Mouse (Mus musculus) right cerebral cortex, postnatal 36 days (tissue): ENCODE results near the gene Itpkc.

Experiments
- DNase-seq, 2 experiments: peaks; one replicate each; pipeline ENCODE4 v3.0.0; 2022; ENCODE audit warnings: low spot score in 2 of 2, mixed read lengths in 1 of 2

Gene Itpkc

GRCm38 (mm10) chr7:27165007-27165655 is 63.3 kb downstream of the Itpkc start:
- no peak for DNase-seq

GRCm38 (mm10) chr7:27164112-27164947 is 64.1 kb downstream of the Itpkc start:
- DNase-seq: no peak

GRCm38 (mm10) chr7:27163450-27163805 is 65.0 kb downstream of the Itpkc start:
- DNase-seq: no peak

GRCm38 (mm10) chr7:27162780-27163449 is 65.5 kb downstream of the Itpkc start:
- DNase-seq: no peak

- no peak for DNase-seq
These were observed 66.7 kb downstream of the Itpkc start for GRCm38 (mm10) chr7:27161744-27162143.

GRCm38 (mm10) chr7:27160921-27161320 is 67.5 kb downstream of the Itpkc start:
- DNase-seq: no peak

GRCm38 (mm10) chr7:27159882-27160281 is 68.6 kb downstream of the Itpkc start:
- peak; percentile 86 to 87 for DNase-seq

- DNase-seq: no peak
These were observed 69.2 kb downstream of the Itpkc start for GRCm38 (mm10) chr7:27159256-27159655.

- no peak for DNase-seq
These were observed 70.3 kb downstream of the Itpkc start for GRCm38 (mm10) chr7:27158171-27158570.
